Mouse (Mus musculus) liver, adult 2 months (tissue): ENCODE results near the gene Smc1b.
A peak's percentile ranks its signal among the peaks of the same experiment; 100 is the strongest.

ENCODE experiments used
- CTCF ChIP-seq: fragments of 200-500 bp; IDR thresholded peaks from 2 replicates; pipeline ENCODE4 v1.5.1; 2011; ENCODE audit warnings: low read depth, low read length, control low read depth
- POLR2A ChIP-seq: fragments of 200-500 bp; IDR thresholded peaks from 2 replicates; pipeline ENCODE4 v1.6.1; 2011; ENCODE audit warnings: low read length, control low read depth; ENCODE audit not compliant: insufficient read depth; ENCODE audit errors: extremely low read depth

DNA sequence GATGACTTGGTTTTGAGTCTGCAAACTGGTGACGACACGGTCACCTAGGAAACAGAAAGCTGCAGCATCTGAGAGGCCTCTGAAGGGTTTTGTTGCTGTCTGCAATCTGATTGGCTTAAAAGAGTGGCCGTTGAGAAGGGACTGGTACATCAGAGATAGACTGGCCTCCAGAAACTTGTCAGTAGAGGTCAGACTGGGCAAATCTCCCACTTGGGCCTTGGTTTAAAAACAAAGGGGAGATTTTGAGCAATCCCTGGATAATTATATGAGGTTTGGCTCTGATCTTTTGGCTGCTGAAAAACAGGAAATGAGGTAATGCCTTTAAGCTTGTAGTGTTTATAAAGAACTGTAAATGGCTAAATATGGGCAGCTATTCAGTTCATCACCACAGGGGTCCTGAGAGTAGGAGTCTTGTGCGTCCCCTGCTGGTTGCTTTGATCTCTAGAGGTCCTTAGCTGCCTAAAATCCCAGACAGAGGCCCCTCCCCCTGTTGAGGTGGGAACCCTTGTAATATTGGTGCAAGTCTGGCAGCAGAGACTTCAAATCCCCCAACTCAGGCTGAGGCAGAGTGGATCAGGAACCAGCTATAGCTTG is 89.3 kb downstream of the Smc1b start:
- TF ChIP-seq POLR2A (no peak), CTCF (peak; percentile 33; the same call in 1 of the 2 replicates)
